Mouse (Mus musculus): ENCODE data around the gene Cyp4f17.
A peak's percentile ranks its signal among the peaks of the same experiment; 100 is the strongest.
"Not testable (repeated sequence)": the region's sequence is repeated elsewhere in the genome, so short reads cannot be mapped to it uniquely, and the experiment has no call there.

Cyp4f17 gene

DNA sequence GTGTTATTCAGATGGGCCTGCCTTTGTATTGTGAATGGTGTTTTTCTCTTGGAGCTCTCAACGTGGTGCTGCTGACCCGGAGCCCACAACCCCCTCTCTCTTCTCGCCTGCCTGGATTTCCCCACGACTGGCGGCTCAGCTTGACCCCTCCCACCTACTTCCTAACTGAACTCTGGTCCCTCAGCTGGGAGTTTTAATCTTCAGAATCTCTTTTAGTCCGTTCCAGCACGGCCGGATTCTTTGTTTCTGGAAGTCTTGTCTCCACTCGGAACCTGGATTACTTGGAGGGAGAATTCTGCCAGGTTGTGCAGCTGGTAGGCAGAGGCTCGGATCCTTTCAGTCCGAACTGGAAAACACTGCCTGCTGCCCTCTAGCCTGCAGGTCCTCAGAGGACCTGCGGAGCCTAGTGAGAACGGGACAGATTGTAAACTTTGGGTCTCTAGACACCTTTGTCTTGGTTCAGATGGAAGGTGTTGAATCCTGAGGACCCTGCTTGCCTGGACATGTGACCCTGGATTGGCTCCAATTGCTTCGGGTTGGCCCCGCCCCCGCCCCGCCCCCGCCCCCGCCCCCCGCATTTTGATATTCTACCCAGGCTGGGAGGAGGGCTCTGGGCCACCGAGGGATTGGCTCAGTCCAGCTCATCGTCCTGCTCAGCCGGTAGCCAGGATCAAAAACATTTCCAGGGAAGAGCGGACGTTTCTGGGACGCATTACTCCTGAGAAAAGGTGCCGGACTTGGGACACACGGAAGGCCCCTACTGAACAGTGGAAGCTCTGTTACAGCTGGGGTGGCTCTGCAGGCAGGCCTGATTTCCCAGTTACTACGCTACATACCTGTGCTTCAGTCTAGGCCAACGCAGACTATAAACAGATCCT, at the start of gene Cyp4f17:
Gene Cyp4f17 (plus strand): TSS at position 200 of the 878 bp plus-strand sequence.
- no peak for DNase-seq

DNA sequence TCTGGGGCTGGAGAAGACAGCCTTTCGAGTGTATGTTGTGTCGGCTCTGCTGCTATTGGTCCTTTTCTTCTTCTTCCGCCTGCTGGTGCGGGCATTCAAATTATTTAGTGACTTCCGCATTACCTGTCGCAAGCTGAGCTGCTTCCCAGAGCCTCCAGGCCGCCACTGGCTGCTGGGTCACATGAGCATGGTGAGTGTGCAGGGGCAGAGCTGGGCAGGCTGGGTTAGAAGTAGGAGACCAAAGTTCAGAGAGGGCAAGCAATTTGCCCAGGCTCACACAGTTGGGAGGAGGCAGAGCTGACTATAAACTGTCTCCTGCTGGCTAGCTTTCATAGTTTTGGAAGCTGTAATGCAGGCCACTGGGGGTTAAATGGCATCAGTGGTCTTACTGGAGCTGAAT, 37.4 kb upstream of the Cyp4f17 start:
- no peak for DNase-seq

DNA sequence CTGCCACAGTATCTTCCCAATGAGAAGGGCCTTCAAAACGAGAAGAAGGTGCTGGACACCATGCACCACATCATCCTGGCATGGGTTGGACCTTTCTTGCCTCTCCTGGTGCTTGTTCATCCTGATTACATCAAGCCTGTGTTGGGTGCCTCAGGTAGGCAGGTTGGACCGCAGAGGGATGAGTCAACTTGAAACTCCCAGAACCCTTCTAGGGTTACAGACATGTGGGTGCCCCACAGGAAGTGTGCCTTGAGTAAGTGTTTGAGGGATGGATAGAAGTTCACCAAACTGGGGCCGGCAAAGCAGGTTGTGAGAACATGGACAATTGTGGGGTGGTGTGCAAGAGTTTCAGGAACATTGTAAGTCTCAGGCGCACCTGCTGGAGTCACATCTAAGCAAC, 35.1 kb upstream of the Cyp4f17 start:
- no peak for DNase-seq

DNA sequence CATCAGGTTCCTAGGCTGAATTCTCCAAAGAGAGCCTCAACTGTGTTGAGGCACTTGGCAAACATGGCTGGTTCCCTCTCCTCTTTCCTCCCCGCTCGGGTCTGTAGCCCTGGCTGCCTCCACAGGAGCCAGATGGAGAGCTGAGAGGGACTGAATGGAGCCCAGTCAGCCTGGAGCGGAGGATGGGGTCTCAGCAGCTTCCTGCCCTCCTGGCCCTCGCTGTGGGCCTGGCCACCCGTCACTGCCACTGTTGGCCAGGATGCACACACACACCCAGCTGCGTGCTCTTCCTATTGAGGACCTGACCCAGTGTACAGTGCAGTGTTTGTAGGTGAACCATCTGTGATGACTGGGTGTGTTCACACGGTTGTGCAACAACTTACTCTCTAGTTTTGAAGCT, 33.7 kb upstream of the Cyp4f17 start:
- DNase-seq, result no peak

DNA sequence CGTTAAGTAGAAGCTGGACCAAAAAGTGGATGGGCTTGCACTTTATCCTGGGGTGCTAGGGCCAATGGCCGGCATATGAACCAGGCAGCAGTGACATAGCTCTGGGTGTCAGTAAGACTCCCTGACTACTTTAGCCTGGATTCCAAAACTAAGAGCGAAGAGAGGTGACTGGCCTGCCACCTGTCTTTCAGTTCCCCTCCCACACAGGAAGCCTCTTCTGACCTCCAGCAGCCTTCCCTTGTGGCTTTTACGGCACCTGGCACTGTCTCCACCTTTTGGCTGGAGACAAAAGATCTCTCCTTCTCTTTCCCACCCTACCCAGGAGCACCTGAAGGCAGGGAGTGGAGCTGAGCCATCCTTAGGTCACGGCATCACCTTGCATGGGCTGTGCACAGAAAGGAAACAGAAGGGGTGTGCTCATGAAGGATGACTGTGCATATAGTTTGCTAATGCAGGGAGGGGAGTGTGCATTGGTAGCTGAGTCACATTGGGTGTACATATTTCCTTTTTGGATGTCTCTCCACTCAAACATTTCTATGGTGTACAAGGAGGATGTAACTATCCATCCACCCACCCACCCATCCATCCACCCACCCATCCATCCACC, 30.8 kb upstream of the Cyp4f17 start:
- no peak for DNase-seq

DNA sequence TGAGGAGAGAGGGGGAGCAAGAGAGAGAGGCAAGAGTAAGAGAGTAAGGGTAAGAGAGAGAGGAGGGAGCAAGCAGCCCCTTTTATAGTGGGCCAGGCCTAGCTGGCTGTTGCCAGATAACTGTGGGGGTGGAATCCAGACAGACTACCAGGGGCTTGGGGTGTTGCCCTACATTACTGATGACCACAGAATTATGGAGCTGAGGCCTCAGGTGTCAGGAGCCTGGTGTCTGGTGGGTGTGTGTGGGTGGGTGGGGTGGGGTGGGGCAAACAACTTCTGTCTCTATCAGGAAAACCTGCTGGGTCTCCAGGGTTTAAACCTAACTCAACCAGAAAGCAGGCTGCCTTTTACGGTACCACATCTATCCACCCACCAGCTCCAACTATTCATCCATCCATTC, 28.6 kb upstream of the Cyp4f17 start:
- no peak for DNase-seq

DNA sequence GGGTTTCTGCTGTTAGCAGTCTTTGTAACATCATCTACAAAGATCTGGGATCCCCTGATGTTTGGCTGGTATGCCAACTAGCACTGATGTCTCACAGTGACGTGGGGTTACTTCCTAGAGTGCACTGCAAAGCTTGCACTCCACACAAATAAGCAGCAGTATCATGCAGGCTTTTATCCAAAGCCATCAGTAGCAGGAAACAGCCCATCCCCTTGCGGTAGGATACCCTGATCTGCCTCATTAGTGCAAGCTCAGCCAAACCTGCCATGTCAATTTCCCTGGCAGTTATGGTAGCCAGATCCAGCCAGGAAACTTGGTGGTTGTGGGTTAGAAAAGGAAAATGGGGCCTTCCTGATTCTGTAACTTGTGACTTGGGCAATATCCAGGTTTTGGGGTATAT, 27.1 kb upstream of the Cyp4f17 start:
- DNase-seq, result no peak

DNA sequence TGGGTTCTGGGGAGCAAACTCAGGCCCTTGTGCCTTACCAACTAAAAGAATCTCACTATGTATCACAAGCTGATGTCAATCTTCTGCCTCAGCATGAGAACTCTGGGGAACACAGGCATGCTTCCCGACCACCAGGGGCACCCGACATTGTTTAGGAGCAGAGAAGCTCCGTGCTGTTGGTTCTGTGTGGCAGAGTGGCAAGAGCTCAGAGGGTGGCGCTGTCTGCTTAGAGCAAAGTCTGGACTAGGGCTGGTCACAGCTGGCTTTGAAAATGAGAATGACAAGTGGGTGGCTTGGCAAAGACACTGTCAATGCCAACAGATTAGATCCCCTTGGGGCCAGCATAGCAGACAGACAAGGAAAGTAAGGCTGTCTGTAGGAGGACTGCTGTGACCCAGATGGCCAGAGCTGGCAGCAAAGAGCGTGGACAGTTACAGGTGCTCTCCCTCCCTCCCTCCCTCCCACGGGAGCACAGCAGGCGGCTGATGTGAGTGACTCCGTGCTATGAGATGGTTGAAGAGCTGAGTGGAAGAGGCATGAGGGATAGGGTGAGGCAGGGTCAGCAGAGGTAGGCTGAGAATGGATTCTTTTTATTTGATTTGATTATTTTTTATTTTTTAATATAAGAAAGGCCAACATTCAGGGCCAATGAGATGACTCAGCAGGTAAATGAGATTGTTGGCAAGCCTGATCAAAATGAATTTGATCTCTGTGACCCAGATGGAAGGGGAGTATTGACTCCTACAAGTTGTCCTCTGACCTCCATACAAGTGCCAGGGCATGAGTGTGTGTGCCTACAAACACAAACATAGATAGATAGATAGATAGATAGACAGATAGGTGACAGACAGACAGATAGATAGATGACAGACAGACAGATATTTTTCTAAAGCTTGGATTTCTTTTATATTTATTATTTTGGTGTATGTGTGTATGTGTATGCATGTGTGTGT, 26.0 kb upstream of the Cyp4f17 start:
- no peak for DNase-seq

DNA sequence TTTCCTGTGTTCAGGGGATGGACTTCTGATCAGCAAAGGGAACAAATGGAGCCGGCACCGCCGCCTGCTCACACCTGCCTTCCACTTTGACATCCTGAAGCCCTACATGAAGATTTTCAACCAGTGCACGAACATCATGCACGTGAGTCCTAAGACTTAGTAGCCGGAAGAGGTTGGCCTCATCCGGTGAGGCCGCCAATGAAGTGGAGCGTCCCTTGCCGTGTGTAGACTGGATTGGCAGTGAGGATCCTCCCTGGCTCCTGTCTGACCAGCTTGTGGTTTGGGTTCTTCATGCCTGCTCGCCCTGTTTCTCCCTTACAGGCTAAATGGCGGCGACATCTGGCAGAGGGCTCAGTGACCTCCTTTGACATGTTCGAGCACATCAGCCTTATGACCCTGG, 24.1 kb upstream of the Cyp4f17 start:
- DNase-seq, result no peak

DNA sequence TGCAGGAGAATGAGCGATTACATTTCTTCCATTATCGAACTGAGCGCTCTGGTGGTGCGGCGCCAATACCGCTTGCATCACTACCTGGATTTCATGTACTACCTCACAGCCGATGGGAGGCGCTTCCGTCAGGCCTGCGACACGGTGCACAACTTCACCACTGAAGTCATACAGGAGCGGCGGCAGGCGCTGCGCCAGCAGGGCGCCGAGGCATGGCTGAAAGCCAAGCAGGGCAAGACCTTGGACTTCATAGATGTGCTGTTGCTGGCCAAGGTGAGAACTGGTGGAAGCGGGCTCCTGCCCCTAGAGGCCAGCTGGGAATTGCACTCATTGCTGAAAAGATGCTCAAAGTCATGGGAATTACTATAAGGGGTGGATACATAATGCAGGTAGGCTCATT, 22.6 kb upstream of the Cyp4f17 start:
- DNase-seq, result peak; percentile 94

DNA sequence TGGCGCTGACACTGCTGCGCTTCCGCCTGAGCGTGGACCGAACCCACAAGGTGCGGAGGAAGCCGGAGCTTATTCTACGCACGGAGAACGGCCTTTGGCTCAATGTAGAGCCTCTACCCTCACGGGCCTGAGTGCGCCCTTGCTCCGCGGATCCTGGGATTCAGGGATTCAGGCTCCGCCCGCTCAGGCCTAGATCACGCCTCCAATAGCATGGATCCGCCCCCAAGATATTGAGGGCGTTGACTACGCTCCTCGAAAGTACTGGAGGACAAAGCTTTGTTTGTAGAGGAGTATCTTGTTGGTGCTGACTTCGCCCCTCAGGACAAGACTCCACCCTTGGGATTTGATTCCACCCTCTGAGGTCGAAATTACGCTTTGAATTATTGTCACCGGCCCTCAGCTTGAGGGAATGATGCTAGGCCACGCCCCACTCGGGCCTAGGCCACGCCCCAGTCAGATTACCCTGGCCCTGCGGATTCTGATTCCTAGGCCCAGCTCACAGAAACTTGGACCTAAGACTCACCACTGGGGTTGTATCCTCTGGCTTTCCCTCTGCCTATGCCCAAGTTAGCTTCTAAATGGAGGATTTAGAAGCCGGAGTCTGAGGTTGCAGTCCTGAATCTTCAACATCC, 13.4 kb upstream of the Cyp4f17 start:
- DNase-seq, result no peak

DNA sequence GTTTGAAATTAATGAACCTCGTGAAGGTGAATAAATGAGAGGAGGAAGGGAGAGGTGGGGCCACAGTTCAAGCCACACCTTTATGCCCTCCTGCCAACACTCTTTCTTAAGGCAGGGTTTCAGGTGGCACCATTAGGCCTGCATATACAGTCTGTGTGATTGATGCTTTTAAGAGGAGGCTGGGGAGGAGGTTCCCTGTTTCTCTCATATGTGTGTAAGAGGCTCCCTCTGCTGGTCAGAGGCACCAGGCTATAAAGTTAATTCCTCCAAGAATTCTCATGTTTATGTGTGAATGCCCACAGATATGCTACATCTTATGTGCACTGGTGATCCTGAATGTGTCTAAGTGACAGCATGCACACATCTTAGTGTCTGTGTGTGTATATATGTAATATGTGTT, 11.2 kb upstream of the Cyp4f17 start:
- peak; percentile 48 for DNase-seq

DNA sequence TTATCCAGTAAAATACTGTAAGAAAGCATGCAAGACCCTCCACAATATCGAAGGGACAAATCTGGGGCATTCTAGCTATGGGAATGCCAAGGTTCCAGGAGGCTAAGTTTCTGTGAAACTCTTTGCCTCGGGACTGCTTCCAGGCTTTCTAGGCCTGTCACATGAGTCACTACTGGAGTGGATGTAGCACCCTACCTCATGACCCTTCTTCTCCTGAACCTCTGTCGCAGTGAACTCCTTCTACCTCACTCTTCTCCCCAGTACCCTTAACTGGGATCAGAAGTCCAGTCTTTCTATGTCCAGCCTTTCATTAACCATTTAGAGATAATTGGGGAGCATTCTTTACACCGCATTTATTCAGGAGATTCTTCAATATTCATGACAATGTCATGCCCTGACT, 5.3 kb upstream of the Cyp4f17 start:
- DNase-seq, result not testable (repeated sequence)

DNA sequence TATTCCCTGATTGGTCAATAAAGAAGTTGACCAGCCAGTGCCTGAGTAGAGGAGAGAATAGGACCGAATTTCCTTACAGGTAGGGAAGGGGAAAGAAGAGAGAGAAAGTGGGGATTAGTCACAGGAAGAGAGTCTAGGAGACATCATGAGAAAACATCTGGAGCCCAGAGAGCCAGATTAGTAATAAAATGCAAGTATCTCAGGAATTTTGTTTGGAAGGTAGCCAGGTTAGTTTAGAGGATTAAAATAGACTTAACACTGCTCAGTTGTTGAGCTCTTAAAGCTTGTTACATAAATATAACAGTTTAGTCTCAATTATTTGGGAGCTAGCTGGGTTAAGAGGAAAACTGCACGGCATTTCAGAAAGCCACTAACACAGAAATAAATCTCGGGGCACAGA, 4.8 kb upstream of the Cyp4f17 start:
- no peak for DNase-seq

DNA sequence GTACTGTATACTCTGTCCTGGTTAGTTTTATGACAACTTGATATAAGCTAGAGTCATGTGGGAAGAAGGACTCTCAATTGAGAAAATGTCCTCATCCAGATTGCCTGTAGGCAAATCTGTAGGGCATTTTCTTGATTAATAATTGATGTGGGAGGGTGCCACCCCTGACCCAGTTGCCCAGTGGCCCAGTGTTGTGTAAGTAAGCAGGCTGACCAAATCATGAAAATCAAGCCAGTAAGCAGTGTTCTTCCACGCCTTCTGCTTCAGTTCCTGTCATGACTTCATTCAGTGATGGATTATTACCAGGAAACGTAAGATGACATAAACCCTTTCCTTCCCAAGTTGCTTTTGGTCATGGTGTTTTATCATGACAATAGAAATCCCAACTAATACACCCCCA, 2.7 kb upstream of the Cyp4f17 start:
- DNase-seq, result no peak

DNA sequence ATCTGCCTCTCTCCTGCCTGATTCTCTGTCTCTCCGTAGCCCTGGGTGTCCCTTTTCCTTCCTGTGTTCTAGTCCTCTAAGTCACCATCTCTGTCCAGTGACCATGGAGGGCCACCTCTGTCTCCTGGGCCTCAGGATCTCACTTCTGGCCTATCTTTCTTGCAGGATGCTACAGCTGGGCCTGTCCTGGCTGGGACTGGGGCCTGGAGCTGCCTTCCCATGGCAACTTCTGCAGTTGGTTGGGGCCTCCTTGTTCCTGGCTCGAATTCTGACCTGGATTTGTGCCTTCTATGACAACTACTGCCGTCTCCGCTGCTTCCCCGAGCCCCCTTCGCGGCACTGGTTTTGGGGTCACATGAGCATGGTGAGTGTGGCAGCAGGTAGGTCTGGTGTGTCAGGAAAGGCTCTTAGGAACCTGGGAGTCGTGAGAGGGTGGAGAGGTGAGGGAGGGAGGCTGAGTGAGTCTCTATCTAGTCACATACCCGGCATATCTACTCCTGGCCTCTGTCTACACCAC, 937 bp downstream of the Cyp4f17 start:
- no peak for DNase-seq

DNA sequence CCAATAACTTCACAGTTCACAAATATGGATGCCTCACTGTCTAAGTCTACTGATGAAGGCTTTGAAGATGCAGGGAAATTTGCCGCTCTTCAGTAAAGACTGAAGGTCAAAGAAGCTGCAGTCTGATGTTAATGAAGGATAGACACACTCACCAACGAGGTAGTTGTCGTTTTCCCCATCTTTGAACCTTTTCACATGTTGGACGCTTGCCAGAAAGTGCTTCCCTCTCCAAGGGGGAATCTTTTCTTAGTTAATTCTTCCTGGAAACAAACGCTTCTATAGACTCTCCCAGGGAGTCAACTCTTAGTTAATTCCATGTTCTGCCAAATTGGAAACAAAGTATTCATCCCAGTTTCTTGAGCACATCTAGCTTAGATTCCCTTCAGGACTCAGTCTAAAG, 10.3 kb downstream of the Cyp4f17 start:
- DNase-seq, result no peak

DNA sequence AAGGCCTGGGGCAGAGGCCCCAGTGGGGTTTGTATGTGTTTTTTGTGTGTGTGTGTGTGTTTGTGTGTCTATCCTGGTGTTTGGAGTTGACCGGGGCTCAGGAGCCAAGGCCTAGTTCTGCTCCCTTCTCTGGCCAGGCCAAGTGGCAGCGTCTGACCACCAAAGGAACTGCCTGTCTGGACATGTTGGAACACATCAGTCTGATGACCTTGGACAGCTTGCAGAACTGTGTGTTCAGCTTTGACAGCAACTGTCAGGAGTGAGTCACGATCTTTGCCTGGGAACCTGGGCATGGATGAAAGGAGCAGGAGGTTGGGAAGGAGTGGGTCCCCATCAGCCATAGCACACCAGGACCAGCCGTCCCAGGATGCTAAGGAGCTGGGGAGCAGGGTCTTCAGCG, 16.1 kb downstream of the Cyp4f17 start:
- DNase-seq, result no peak

DNA sequence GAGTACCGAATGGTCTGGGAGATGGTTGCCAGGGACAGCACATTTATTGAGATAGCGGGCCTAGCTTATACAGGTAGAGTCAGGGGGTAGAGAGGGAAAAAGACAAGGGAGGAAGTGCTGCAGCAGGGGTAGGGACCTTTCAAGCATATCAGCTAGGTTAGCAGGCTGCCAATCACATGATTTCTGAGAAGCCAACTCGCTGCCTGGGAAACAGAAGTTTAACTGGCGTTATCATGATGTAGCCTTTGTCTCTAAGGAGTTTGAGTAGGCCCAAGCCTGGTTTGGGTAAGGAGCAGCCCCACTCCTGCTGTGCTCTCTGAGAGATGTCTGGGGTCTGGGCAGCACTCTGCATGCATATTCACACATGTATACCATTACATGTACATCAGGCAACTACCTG, 16.5 kb downstream of the Cyp4f17 start:
- no peak for DNase-seq

DNA sequence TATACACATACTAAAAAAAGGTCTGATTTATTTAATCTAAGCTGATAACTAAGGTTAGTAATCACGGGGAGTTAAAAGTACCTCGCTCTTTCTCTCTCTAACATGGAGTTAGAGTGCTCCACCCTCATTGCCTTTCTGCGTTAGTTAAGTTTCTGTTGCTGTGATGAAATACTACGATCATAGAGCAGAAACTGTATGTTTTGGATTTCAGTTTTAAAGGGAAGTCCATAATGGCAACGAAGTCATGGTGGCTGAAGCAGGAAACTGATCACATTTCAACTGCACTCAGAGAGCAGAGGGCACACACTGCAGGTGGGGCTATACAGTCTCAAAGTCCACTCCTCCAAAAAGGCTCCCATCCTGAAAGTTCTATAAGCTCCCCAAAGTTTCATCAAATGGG, 17.0 kb downstream of the Cyp4f17 start:
- DNase-seq, result no peak

DNA sequence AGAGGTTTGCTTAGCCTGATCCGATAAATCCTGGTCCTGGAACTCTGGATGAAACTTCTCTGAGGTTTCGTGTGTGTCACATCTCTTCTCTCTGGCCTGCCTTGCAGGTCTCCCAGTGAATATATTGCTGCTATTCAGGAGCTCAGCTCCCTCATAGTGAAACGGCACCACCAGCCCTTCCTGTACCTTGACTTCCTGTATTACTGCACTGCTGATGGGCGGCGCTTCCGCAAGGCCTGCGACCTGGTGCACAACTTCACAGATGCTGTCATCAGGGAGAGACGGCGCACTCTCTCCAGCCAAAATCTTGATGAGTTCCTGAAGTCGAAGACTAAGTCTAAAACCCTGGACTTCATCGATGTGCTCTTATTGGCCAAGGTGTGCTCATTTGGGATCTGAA, 18.0 kb downstream of the Cyp4f17 start:
- DNase-seq, result no peak

DNA sequence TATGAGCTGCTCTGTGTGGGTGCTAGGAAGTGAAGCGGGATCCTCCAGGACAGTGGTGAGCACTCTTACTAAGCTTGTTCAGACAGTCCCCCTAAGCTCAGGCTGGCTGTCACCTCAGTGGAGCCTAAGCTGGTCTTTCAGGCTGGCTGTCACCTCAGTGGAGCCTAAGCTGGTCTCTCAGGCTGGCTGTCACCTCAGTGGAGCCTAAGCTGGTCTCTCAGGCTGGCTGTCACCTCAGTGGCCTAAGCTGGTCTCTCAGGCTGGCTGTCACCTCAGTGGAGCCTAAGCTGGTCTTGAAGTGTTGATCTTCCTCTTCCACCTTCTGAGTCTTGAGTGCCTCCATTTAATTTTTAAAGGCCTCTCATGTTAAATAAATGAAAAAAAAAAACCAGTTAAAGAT, 20.5 kb downstream of the Cyp4f17 start:
- not testable (repeated sequence) for DNase-seq

DNA sequence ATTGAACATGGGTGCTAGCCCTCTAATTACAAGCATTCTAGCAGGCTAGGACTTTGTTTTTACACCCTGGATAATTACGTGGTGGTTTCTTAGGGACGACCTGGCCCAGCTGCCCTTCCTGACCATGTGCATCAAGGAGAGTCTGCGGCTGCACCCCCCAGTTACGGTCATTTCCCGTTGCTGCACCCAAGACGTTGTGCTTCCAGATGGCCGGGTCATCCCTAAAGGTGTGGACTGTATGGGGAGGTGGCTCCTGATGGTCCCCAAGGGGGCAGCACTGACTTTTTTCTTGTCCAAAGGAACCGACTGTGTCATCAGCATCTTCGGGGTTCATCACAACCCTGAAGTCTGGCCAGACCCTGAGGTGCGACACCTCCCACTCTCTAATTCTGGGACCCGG, 21.9 kb downstream of the Cyp4f17 start:
- DNase-seq, result peak; percentile 18

Measured in cerebellum, adult 11-12 months (tissue).